In genomic region chr11:53378918-53379317, GRCm38 (mm10) we compare ENCODE assay signal across 32 mouse cellular contexts. TPM values are rescaled to one million over a fixed set of nuclear protein-coding genes. Genes with fewer than 3 reads are reported as not detected.
DNase-seq lines count a peak whose midpoint lies in the region; ATAC-seq lines count a peak whose summit lies in the region.
"Had no signal": no experiment of that assay in that cellular context is flagged by ENCODE, and none has a peak within 500 bp of the region (broad histone marks: within the 10 kb centered on the region; RNA-seq: fewer than 3 reads in every experiment).

No protein-coding gene starts in this region.

- no peaks in the 10 kb centered on the region for H3K9me3 ChIP-seq in heart, embryonic 10.5 days
- no peaks in the 10 kb centered on the region for H3K9me3 ChIP-seq in megakaryocyte, embryonic 14.5 days
- H3K9me3 ChIP-seq in liver, embryonic 13.5 days (replicated peaks), result no peaks in the 10 kb centered on the region
- no peaks in the 10 kb centered on the region for H3K9me3 ChIP-seq in forebrain, embryonic 15.5 days
- H3K9me3 ChIP-seq: heart, embryonic 15.5 days; hindbrain, embryonic 13.5 days; kidney, embryonic 15.5 days; liver, embryonic 15.5 days; midbrain, embryonic 13.5 days had no signal

- no peaks in the 10 kb centered on the region for H3K27me3 ChIP-seq in heart, embryonic 10.5 days (ENCODE audit: insufficient read depth, poor library complexity, severe bottlenecking)
- no peaks in the 10 kb centered on the region for H3K27me3 ChIP-seq in megakaryocyte, embryonic 14.5 days (replicated peaks)
- no peaks in the 10 kb centered on the region for H3K27me3 ChIP-seq in liver, embryonic 13.5 days
- no peaks in the 10 kb centered on the region for H3K27me3 ChIP-seq in forebrain, embryonic 15.5 days
- H3K27me3 ChIP-seq: heart, embryonic 15.5 days; hindbrain, embryonic 13.5 days; kidney, embryonic 15.5 days; liver, embryonic 15.5 days; midbrain, embryonic 13.5 days had no signal

- H3K27ac ChIP-seq in heart, embryonic 10.5 days, result no peak overlapping the region
- no peak overlapping the region for H3K27ac ChIP-seq in liver, embryonic 13.5 days
- H3K27ac ChIP-seq in forebrain, embryonic 15.5 days (replicated peaks), result no peak overlapping the region
- H3K27ac ChIP-seq: heart, embryonic 15.5 days; hindbrain, embryonic 13.5 days; kidney, embryonic 15.5 days; liver, embryonic 15.5 days; midbrain, embryonic 13.5 days; stomach, postnatal 0 days had no signal

- no peaks in the 10 kb centered on the region for H3K4me1 ChIP-seq in heart, embryonic 10.5 days
- H3K4me1 ChIP-seq in megakaryocyte, embryonic 14.5 days, result peaks cover 78% of the 10 kb centered on the region
- H3K4me1 ChIP-seq in liver, embryonic 13.5 days (replicated peaks), result peaks cover 9% of the 10 kb centered on the region
- H3K4me1 ChIP-seq in forebrain, embryonic 15.5 days, result no peaks in the 10 kb centered on the region
- H3K4me1 ChIP-seq: hindbrain, embryonic 13.5 days; kidney, embryonic 15.5 days; midbrain, embryonic 13.5 days had no signal

- no peak for ATAC-seq in megakaryocyte, adult 5-6 weeks (ENCODE audit: poor library complexity, severe bottlenecking)
- peak; percentile 74 for ATAC-seq in liver, embryonic 13.5 days (ENCODE audit: low read depth)
- ATAC-seq in forebrain, embryonic 15.5 days (replicated peaks), result no peak
- ATAC-seq: lung, postnatal 0 days; midbrain, embryonic 13.5 days had no signal

- no peak overlapping the region for H3K4me3 ChIP-seq in heart, embryonic 10.5 days
- peak overlapping the region; percentile 64 for H3K4me3 ChIP-seq in megakaryocyte, embryonic 14.5 days (replicated peaks)
- H3K4me3 ChIP-seq in liver, embryonic 13.5 days (replicated peaks), result no peak overlapping the region
- H3K4me3 ChIP-seq in forebrain, embryonic 15.5 days, result no peak overlapping the region
- H3K4me3 ChIP-seq: heart, embryonic 15.5 days; hindbrain, embryonic 13.5 days; kidney, embryonic 15.5 days; liver, embryonic 15.5 days; midbrain, embryonic 13.5 days had no signal

- H3K36me3 ChIP-seq in heart, embryonic 10.5 days, result peaks cover 56% of the 10 kb centered on the region
- H3K36me3 ChIP-seq in megakaryocyte, embryonic 14.5 days (replicated peaks; ENCODE audit: low read length), result peaks cover 87% of the 10 kb centered on the region
- peaks cover 32% of the 10 kb centered on the region for H3K36me3 ChIP-seq in liver, embryonic 13.5 days
- peaks cover 48% of the 10 kb centered on the region for H3K36me3 ChIP-seq in forebrain, embryonic 15.5 days

- 0 out of 2 replicates have a peak overlapping the region, but pooled peaks have one; percentile 11 for H3K4me2 ChIP-seq in liver, embryonic 13.5 days
- no peak overlapping the region for H3K4me2 ChIP-seq in forebrain, embryonic 15.5 days (replicated peaks)
- H3K4me2 ChIP-seq: heart, embryonic 15.5 days; hindbrain, embryonic 13.5 days; kidney, embryonic 15.5 days; liver, embryonic 15.5 days; midbrain, embryonic 13.5 days had no signal

- H3K9ac ChIP-seq in liver, embryonic 13.5 days, result no peak overlapping the region
- H3K9ac ChIP-seq in forebrain, embryonic 15.5 days (replicated peaks), result no peak overlapping the region
- H3K9ac ChIP-seq: heart, embryonic 15.5 days; hindbrain, embryonic 13.5 days; kidney, embryonic 15.5 days; liver, embryonic 15.5 days; midbrain, embryonic 13.5 days had no signal

- WGBS in heart, embryonic 10.5 days, result 80% methylated on average over 1 of the region's 1 CpGs
- 39% methylated on average over 1 of the region's 1 CpGs for WGBS in liver, embryonic 13.5 days (ENCODE audit: insufficient replicate concordance)
- 100% methylated on average over 1 of the region's 1 CpGs for WGBS in forebrain, embryonic 15.5 days

- DNase-seq in heart, embryonic 10.5 days (ENCODE audit: low spot score), result peak; percentile 79
- DNase-seq in heart, adult 8-10 months (ENCODE audit: low spot score), result no peak
- DNase-seq in liver, embryonic 13.5 days, result peak; percentile 27
- DNase-seq in thymus, postnatal 4 days, result no peak
- DNase-seq: adrenal gland, postnatal 14 days; cerebellum, adult 9-11 months; kidney, adult 11 months; kidney, postnatal 36 days; layer of hippocampus, postnatal 36 days; thymus, adult 2 months had no signal

RNA-seq across cellular contexts. Expression of gene Aff4, which starts 28.3 kb away (rescaled TPM):
- 30.5 and 36.7 TPM in 2 replicates for polyA plus RNA-seq in heart, embryonic 10.5 days (2016; fragmentation: Nextera tagmentation; extraction: Ambion mirVana)
- total RNA-seq in heart, adult 8-10 months (2022), result 10 to 100 TPM; 73.2 to 91.8 (median 82.4) TPM
- polyA plus RNA-seq in megakaryocyte, embryonic 14.5 days (2012; ENCODE audit: insufficient read depth, low replicate concordance), result 1.2 and 2.3 TPM in 2 replicates
- 59.1 and 62.0 TPM in 2 replicates for total RNA-seq in megakaryocyte, adult 5-6 weeks (2015)
- 38.3 and 38.4 TPM in 2 replicates for total RNA-seq in megakaryocyte, adult 5-6 weeks (2017)
- 6.5 and 9.4 TPM in 2 replicates for polyA plus RNA-seq in liver, embryonic 13.5 days (2015; fragmentation: Nextera tagmentation; extraction: Ambion mirVana)
- polyA plus RNA-seq in forebrain, embryonic 15.5 days (2015; fragmentation: Nextera tagmentation; extraction: Ambion mirVana), result 60.9 and 70.8 TPM in 2 replicates

RNA-seq across cellular contexts. Expression of gene Leap2, which starts 44.1 kb away (rescaled TPM):
- 0.45 TPM in 1 of 2 replicates, not detected in the other for polyA plus RNA-seq in heart, embryonic 10.5 days (2016; fragmentation: Nextera tagmentation; extraction: Ambion mirVana)
- not detected for total RNA-seq in heart, adult 8-10 months (2022)
- not detected in 2 replicates for polyA plus RNA-seq in megakaryocyte, embryonic 14.5 days (2012; ENCODE audit: insufficient read depth, low replicate concordance)
- total RNA-seq in megakaryocyte, adult 5-6 weeks (2015), result not detected in 2 replicates
- total RNA-seq in megakaryocyte, adult 5-6 weeks (2017), result not detected in 2 replicates
- 11.3 and 13.8 TPM in 2 replicates for polyA plus RNA-seq in liver, embryonic 13.5 days (2015; fragmentation: Nextera tagmentation; extraction: Ambion mirVana)
- polyA plus RNA-seq in forebrain, embryonic 15.5 days (2015; fragmentation: Nextera tagmentation; extraction: Ambion mirVana), result not detected in 2 replicates
- total RNA-seq: common myeloid progenitor, adult 5-6 weeks; granulocyte monocyte progenitor cell, adult 5-6 weeks; layer of hippocampus, adult 8-10 months; layer of hippocampus, postnatal 36 days; left cerebral cortex, postnatal 10 days; megakaryocyte progenitor cell, adult 5-6 weeks; MEL had no signal
- polyA plus RNA-seq: C2C12; embryonic facial prominence, embryonic 11.5 days; forebrain, embryonic 11.5 days; hindbrain, embryonic 13.5 days; limb, embryonic 11.5 days; lung, postnatal 0 days; midbrain, embryonic 13.5 days; neural tube, embryonic 11.5 days; thymus, adult 2 months; urinary bladder, adult 2 months had no signal

RNA-seq across cellular contexts. Expression of gene Uqcrq, which starts 51.7 kb away (rescaled TPM):
- 854 and 1,100 TPM in 2 replicates for polyA plus RNA-seq in heart, embryonic 10.5 days (2016; fragmentation: Nextera tagmentation; extraction: Ambion mirVana)
- total RNA-seq in heart, adult 8-10 months (2022), result 1,000 to 10,000 TPM; 2,591 to 2,839 (median 2,740) TPM
- polyA plus RNA-seq in megakaryocyte, embryonic 14.5 days (2012; ENCODE audit: insufficient read depth, low replicate concordance), result 84.7 and 161 TPM in 2 replicates
- total RNA-seq in megakaryocyte, adult 5-6 weeks (2015), result 163 and 181 TPM in 2 replicates
- 53.2 and 54.8 TPM in 2 replicates for total RNA-seq in megakaryocyte, adult 5-6 weeks (2017)
- 611 and 667 TPM in 2 replicates for polyA plus RNA-seq in liver, embryonic 13.5 days (2015; fragmentation: Nextera tagmentation; extraction: Ambion mirVana)
- 589 and 615 TPM in 2 replicates for polyA plus RNA-seq in forebrain, embryonic 15.5 days (2015; fragmentation: Nextera tagmentation; extraction: Ambion mirVana)

RNA-seq across cellular contexts. Expression of gene Gdf9, which starts 51.9 kb away (rescaled TPM):
- 0.74 and 1.5 TPM in 2 replicates for polyA plus RNA-seq in heart, embryonic 10.5 days (2016; fragmentation: Nextera tagmentation; extraction: Ambion mirVana)
- total RNA-seq in heart, adult 8-10 months (2022), result under 1 TPM; 0.14 to 0.44 (median 0.29) TPM
- 0.77 TPM in 1 of 2 replicates, not detected in the other for polyA plus RNA-seq in megakaryocyte, embryonic 14.5 days (2012; ENCODE audit: insufficient read depth, low replicate concordance)
- total RNA-seq in megakaryocyte, adult 5-6 weeks (2015), result 0.54 and 1.6 TPM in 2 replicates
- total RNA-seq in megakaryocyte, adult 5-6 weeks (2017), result 2.5 and 5.7 TPM in 2 replicates
- 0.12 and 0.28 TPM in 2 replicates for polyA plus RNA-seq in liver, embryonic 13.5 days (2015; fragmentation: Nextera tagmentation; extraction: Ambion mirVana)
- 3.3 and 4.0 TPM in 2 replicates for polyA plus RNA-seq in forebrain, embryonic 15.5 days (2015; fragmentation: Nextera tagmentation; extraction: Ambion mirVana)

RNA-seq across cellular contexts. Expression of gene Zcchc10, which starts 54.4 kb away (rescaled TPM):
- 19.2 and 21.9 TPM in 2 replicates for polyA plus RNA-seq in heart, embryonic 10.5 days (2016; fragmentation: Nextera tagmentation; extraction: Ambion mirVana)
- total RNA-seq in heart, adult 8-10 months (2022), result 10 to 100 TPM in 1 of 4 experiments, 1 to 10 TPM in 3; 6.6 to 10.6 (median 6.7) TPM
- 1.5 and 1.9 TPM in 2 replicates for polyA plus RNA-seq in megakaryocyte, embryonic 14.5 days (2012; ENCODE audit: insufficient read depth, low replicate concordance)
- total RNA-seq in megakaryocyte, adult 5-6 weeks (2015), result 14.2 and 19.0 TPM in 2 replicates
- 1.9 and 3.2 TPM in 2 replicates for total RNA-seq in megakaryocyte, adult 5-6 weeks (2017)
- 15.1 and 18.9 TPM in 2 replicates for polyA plus RNA-seq in liver, embryonic 13.5 days (2015; fragmentation: Nextera tagmentation; extraction: Ambion mirVana)
- 13.6 and 15.2 TPM in 2 replicates for polyA plus RNA-seq in forebrain, embryonic 15.5 days (2015; fragmentation: Nextera tagmentation; extraction: Ambion mirVana)

Comparison
In these comparisons a context has a peak if more than half of its experiments do, and no peak if none do; other contexts are left out.
1. DNase-seq: peak in heart, embryonic 10.5 days (single experiment) and liver, embryonic 13.5 days (single experiment); none in heart, adult 8-10 months (single experiment) and thymus, postnatal 4 days (single experiment).